Mouse (Mus musculus) embryo, embryonic 11.5 days (tissue): Measurements from ENCODE around the gene Emsy.
A peak's percentile ranks its signal among the peaks of the same experiment; 100 is the strongest.

Experiments
- DNase-seq: peaks from one replicate; pipeline ENCODE4 v3.0.0-alpha.2; 2012; ENCODE audit warnings: low read depth, low spot score

Gene Emsy

GRCm38 (mm10) chr7:98667956-98668746 is 11.6 kb upstream of the Emsy start:
- peak; percentile 47 for DNase-seq

GRCm38 (mm10) chr7:98665726-98666125 is 9.1 kb upstream of the Emsy start:
- DNase-seq: no peak

GRCm38 (mm10) chr7:98665166-98665565 is 8.6 kb upstream of the Emsy start:
- DNase-seq: no peak

- DNase-seq: peak; percentile 64
Observed at GRCm38 (mm10) chr7:98655681-98656530, 677 bp downstream of the Emsy start.

GRCm38 (mm10) chr7:98651651-98652050 is 4.9 kb downstream of the Emsy start:
- no peak for DNase-seq

GRCm38 (mm10) chr7:98644238-98644637 is 12.3 kb downstream of the Emsy start:
- DNase-seq: no peak

GRCm38 (mm10) chr7:98636607-98637006 is 20.0 kb downstream of the Emsy start:
- DNase-seq: no peak

GRCm38 (mm10) chr7:98633032-98633431 is 23.6 kb downstream of the Emsy start:
- DNase-seq: no peak

- no peak for DNase-seq
Observed at GRCm38 (mm10) chr7:98629947-98630346, 26.6 kb downstream of the Emsy start.

GRCm38 (mm10) chr7:98617739-98618138 is 38.8 kb downstream of the Emsy start:
- DNase-seq: no peak

- no peak for DNase-seq
Observed at GRCm38 (mm10) chr7:98612936-98613335, 43.6 kb downstream of the Emsy start.

GRCm38 (mm10) chr7:98608520-98608919 is 48.1 kb downstream of the Emsy start:
- DNase-seq: no peak

GRCm38 (mm10) chr7:98607158-98607557 is 49.4 kb downstream of the Emsy start:
- no peak for DNase-seq

- no peak for DNase-seq
Observed at GRCm38 (mm10) chr7:98601715-98602114, 54.9 kb downstream of the Emsy start.

- no peak for DNase-seq
Observed at GRCm38 (mm10) chr7:98597402-98597801, 59.2 kb downstream of the Emsy start.

GRCm38 (mm10) chr7:98594731-98595130 is 61.9 kb downstream of the Emsy start:
- no peak for DNase-seq

- DNase-seq: no peak
Observed at GRCm38 (mm10) chr7:98593276-98593675, 63.3 kb downstream of the Emsy start.

GRCm38 (mm10) chr7:98589028-98589427 is 67.6 kb downstream of the Emsy start:
- no peak for DNase-seq

GRCm38 (mm10) chr7:98586313-98586712 is 70.3 kb downstream of the Emsy start:
- DNase-seq: no peak

- no peak for DNase-seq
Observed at GRCm38 (mm10) chr7:98584555-98584954, 72.0 kb downstream of the Emsy start.

- DNase-seq: no peak
Observed at GRCm38 (mm10) chr7:98581266-98581665, 75.3 kb downstream of the Emsy start.

- DNase-seq: no peak
Observed at GRCm38 (mm10) chr7:98580441-98580840, 76.1 kb downstream of the Emsy start.

GRCm38 (mm10) chr7:98579731-98580130 is 76.9 kb downstream of the Emsy start:
- no peak for DNase-seq
